Mouse (Mus musculus) CH12.LX (cell line): ENCODE measurements around the gene Robo2. TPM values are rescaled to one million over a fixed set of nuclear protein-coding genes. Genes with fewer than 3 reads are reported as not detected.

Experiments used
- DNase-seq: peaks from one replicate; pipeline ENCODE4 v3.0.0-alpha.2; 2013; ENCODE audit errors: extremely low read depth
- H3K27ac ChIP-seq: 2 replicates; pipeline ENCODE4 v1.5.1; 2012; ENCODE audit warnings: low read depth, mild to moderate bottlenecking, control low read depth, moderate library complexity; ENCODE audit not compliant: insufficient read depth
- H3K27me3 ChIP-seq: replicated peaks from 2 replicates; pipeline ENCODE3; 2012; ENCODE audit warnings: inconsistent platforms
- H3K36me3 ChIP-seq, 2 experiments: replicated peaks in 1 of 2; 2 replicates each; pipeline versions ENCODE3 to v1.6.1; 2012; ENCODE audit warnings: inconsistent platforms in 1 of 2, low read length in 1 of 2, mild to moderate bottlenecking in 1 of 2, mixed read lengths in 1 of 2, moderate library complexity in 1 of 2; ENCODE audit not compliant: control insufficient read depth in 1 of 2, insufficient read depth in 1 of 2
- H3K4me1 ChIP-seq, 2 experiments: 2 replicates each; pipeline ENCODE4 v1.6.1; 2012; ENCODE audit warnings: inconsistent platforms in 1 of 2, moderate library complexity in 1 of 2; ENCODE audit not compliant: insufficient read depth in 2 of 2, control insufficient read depth in 1 of 2
- H3K4me2 ChIP-seq: 2 replicates; pipeline ENCODE4 v1.6.1; 2012; ENCODE audit warnings: low read depth, mild to moderate bottlenecking, control low read depth; ENCODE audit not compliant: poor library complexity, insufficient read depth, severe bottlenecking
- H3K4me3 ChIP-seq, 3 experiments: fragments of 150-350 bp in 1 of 3; sonication (generic) in 1 of 3; replicated peaks in 1 of 3; 2 replicates each; pipeline versions ENCODE3 to v1.5.1; 2011 to 2012; ENCODE audit warnings: low read depth in 2 of 3, low read length in 2 of 3, mild to moderate bottlenecking in 2 of 3, moderate library complexity in 2 of 3, control low read depth in 1 of 3, improper control_type of control experiment in 1 of 3, inconsistent platforms in 1 of 3, mixed read lengths in 1 of 3; ENCODE audit not compliant: poor library complexity in 1 of 3
- H3K79me2 ChIP-seq: replicated peaks from 2 replicates; pipeline ENCODE4 v1.6.1; 2012; ENCODE audit warnings: mild to moderate bottlenecking, moderate library complexity; ENCODE audit not compliant: control insufficient read depth, poor library complexity, insufficient read depth, severe bottlenecking; ENCODE audit errors: extremely low read depth
- H3K9ac ChIP-seq: 2 replicates; pipeline ENCODE4 v1.6.1; 2012; ENCODE audit warnings: low read depth, mild to moderate bottlenecking, control low read depth, moderate library complexity; ENCODE audit not compliant: insufficient read depth
- H3K9me3 ChIP-seq: replicated peaks from 2 replicates; pipeline ENCODE3; 2012; ENCODE audit warnings: low read length, inconsistent platforms, mixed read lengths
- CHD2 ChIP-seq: IDR thresholded peaks from 2 replicates; pipeline ENCODE4 v1.6.1; 2011; ENCODE audit warnings: low read length, improper control_type of control experiment
- ETS1 ChIP-seq: conservative IDR thresholded peaks from 2 replicates; pipeline ENCODE4 v1.6.1; 2012; ENCODE audit warnings: low read depth, mild to moderate bottlenecking, inconsistent platforms, low read length, improper control_type of control experiment, moderate library complexity
- JUN ChIP-seq: IDR thresholded peaks from 2 replicates; pipeline ENCODE4 v1.6.1; 2011; ENCODE audit warnings: low read depth, mild to moderate bottlenecking, low read length, improper control_type of control experiment, moderate library complexity; ENCODE audit not compliant: insufficient read depth
- JUND ChIP-seq: conservative IDR thresholded peaks from 2 replicates; pipeline ENCODE4 v1.6.1; 2011; ENCODE audit warnings: low read depth, low read length, improper control_type of control experiment
- MAFK ChIP-seq: IDR thresholded peaks from 2 replicates; pipeline ENCODE4 v1.6.1; 2011; ENCODE audit warnings: low read length, improper control_type of control experiment; ENCODE audit not compliant: insufficient replicate concordance
- MAX ChIP-seq: IDR thresholded peaks from 2 replicates; pipeline ENCODE4 v1.6.1; 2011; ENCODE audit warnings: low read length, improper control_type of control experiment
- MAZ ChIP-seq: IDR thresholded peaks from 2 replicates; pipeline ENCODE4 v1.6.1; 2012; ENCODE audit warnings: low read depth, mild to moderate bottlenecking, inconsistent platforms, low read length, improper control_type of control experiment, moderate library complexity
- MYC ChIP-seq: IDR thresholded peaks from 2 replicates; pipeline ENCODE4 v1.6.1; 2011; ENCODE audit warnings: low read depth, mild to moderate bottlenecking, improper control_type of control experiment, low read length
- NELFE ChIP-seq: IDR thresholded peaks from 2 replicates; pipeline ENCODE4 v1.6.1; 2011; ENCODE audit warnings: low read depth, low read length, improper control_type of control experiment
- PAX5 ChIP-seq: IDR thresholded peaks from 2 replicates; pipeline ENCODE4 v1.6.1; 2012; ENCODE audit warnings: low read length, inconsistent platforms, mixed read lengths
- RCOR1 ChIP-seq: conservative IDR thresholded peaks from 2 replicates; pipeline ENCODE4 v1.6.1; 2012; ENCODE audit warnings: low read depth, mild to moderate bottlenecking, inconsistent platforms, low read length, improper control_type of control experiment
- SIN3A ChIP-seq: IDR thresholded peaks from 2 replicates; pipeline ENCODE4 v1.6.1; 2012; ENCODE audit warnings: low read length, improper control_type of control experiment, inconsistent platforms
- TCF12 ChIP-seq: IDR thresholded peaks from 2 replicates; pipeline ENCODE4 v1.6.1; 2014; ENCODE audit warnings: low read depth, mild to moderate bottlenecking, inconsistent platforms, low read length, improper control_type of control experiment
- UBTF ChIP-seq: IDR thresholded peaks from 2 replicates; pipeline ENCODE4 v1.6.1; 2012; ENCODE audit warnings: low read depth, mild to moderate bottlenecking, inconsistent platforms, low read length, improper control_type of control experiment, moderate library complexity
- USF2 ChIP-seq: conservative IDR thresholded peaks from 2 replicates; pipeline ENCODE4 v1.6.1; 2011; ENCODE audit warnings: low read depth, low read length, improper control_type of control experiment
- ZC3H11A ChIP-seq: IDR thresholded peaks from 2 replicates; pipeline ENCODE4 v1.6.1; 2012; ENCODE audit warnings: low read depth, mild to moderate bottlenecking, inconsistent platforms, low read length, improper control_type of control experiment
- ZMIZ1 ChIP-seq: IDR thresholded peaks from 2 replicates; pipeline ENCODE4 v1.6.1; 2012; ENCODE audit warnings: low read depth, mild to moderate bottlenecking, inconsistent platforms, low read length, improper control_type of control experiment
- ZNF384 ChIP-seq: IDR thresholded peaks from 2 replicates; pipeline ENCODE4 v1.6.1; 2012; ENCODE audit warnings: low read depth, low read length, improper control_type of control experiment, inconsistent platforms
- dilution Hi-C: fragments of 300-500 bp; cut with MboI; formaldehyde crosslinking; loops from 2 replicates; pipeline ENCODE4 v1.14.3; 2020; ENCODE audit warnings: low sequenced_read_pairs; ENCODE audit not compliant: extremely low pct_unique_long_range_greater_than_20kb, extremely low pct_ligation_motif_present
- in situ Hi-C: fragments of 300-500 bp; cut with MboI; formaldehyde crosslinking; loops from 3 replicates; pipeline ENCODE4 v1.14.3; 2019; ENCODE audit warnings: low sequenced_read_pairs, low pct_ligation_motif_present, low pct_unique_long_range_greater_than_20kb, mixed read lengths
- polyA plus RNA-seq: library from polyadenylated mRNA; unstranded; fragments of >175 nt; gene quantifications from 2 replicates; pipeline ENCODE4 v1.2.1, GENCODE M21; 2012; ENCODE audit warnings: low read depth; ENCODE audit not compliant: insufficient read length
- total RNA-seq, 2 experiments: library from RNA; depleted of rRNA; stranded (reverse); fragments of 300-350 nt in 1 of 2; fragments of >200 nt in 1 of 2; gene quantifications; 2 replicates each; pipeline ENCODE4 v1.2.3; 2012 to 2014

Robo2 gene
- total and polyA plus RNA-seq, 3 experiments = not detected

DNA sequence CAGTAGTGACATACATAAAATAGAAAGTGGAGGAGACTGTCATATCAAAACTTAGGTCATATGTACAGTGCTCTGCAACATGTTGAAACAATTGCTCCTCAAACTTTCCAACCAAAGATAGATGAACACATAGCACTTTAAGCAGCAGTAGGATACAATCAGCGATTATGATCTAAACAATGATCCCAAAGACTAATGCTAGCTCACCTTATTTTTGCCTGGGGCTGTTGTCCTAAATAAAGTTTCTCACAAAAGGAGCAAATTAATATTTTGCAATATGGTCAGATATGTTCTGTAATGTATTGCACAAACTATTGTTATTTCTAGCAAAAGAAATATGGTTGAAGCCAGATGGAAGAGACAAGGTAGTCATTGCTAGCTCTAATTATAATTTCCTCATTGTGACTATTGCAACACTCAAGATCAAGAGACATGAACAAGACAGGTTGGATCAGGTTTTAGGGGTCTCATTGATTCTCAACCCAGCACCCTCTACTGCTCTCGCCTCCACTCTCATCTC is 174.2 kb downstream of the Robo2 start:
- DNase-seq = no peak
- H3K4me3 ChIP-seq = no peak overlapping the region
- no peaks in the 10 kb centered on the region for H3K36me3 ChIP-seq
- no peak overlapping the region for H3K4me2 ChIP-seq
- no peaks in the 10 kb centered on the region for H3K4me1 ChIP-seq
- dilution Hi-C loops (no loop called here), in situ Hi-C loops (no loop called here)
- no peak overlapping the region for H3K27ac ChIP-seq
- peaks cover 56% of the 10 kb centered on the region for H3K9me3 ChIP-seq
- no peaks in the 10 kb centered on the region for H3K79me2 ChIP-seq
- TF ChIP-seq JUND (no peak), USF2 (no peak), ETS1 (no peak), SIN3A (no peak), MAZ (no peak), JUN (no peak), TCF12 (no peak), MAFK (no peak), ZNF384 (no peak), UBTF (no peak), RCOR1 (no peak)
- H3K9ac ChIP-seq = no peak overlapping the region
- no peaks in the 10 kb centered on the region for H3K27me3 ChIP-seq

GRCm38 (mm10) chr16:74234393-74235059 is 177.1 kb downstream of the Robo2 start:
- Histone ChIP-seq H3K9me3 (peaks cover 60% of the 10 kb centered on the region), H3K9ac (no peak overlapping the region), H3K27ac (no peak overlapping the region), H3K79me2 (no peaks in the 10 kb centered on the region), H3K4me3 (no peak overlapping the region), H3K4me2 (no peak overlapping the region), H3K36me3 (no peaks in the 10 kb centered on the region), H3K4me1 (no peaks in the 10 kb centered on the region), H3K27me3 (no peaks in the 10 kb centered on the region)
- DNase-seq = no peak
- TF ChIP-seq TCF12 (no peak), ETS1 (no peak), UBTF (no peak)
- dilution Hi-C loops = no loop called here
- in situ Hi-C loops = no loop called here

- in situ Hi-C loops = no loop called here
- no peak for TF ChIP-seq ZC3H11A
- no peak for TF ChIP-seq MAFK
- TF ChIP-seq PAX5 = no peak
- no peak for TF ChIP-seq NELFE
- TF ChIP-seq MAX = no peak
- TF ChIP-seq ETS1 = no peak
- no peak for TF ChIP-seq JUN
- TF ChIP-seq MYC = no peak
- no peak for TF ChIP-seq CHD2
- TF ChIP-seq ZMIZ1 = no peak
Observed at GRCm38 (mm10) chr16:74233596-74233995, 178.0 kb downstream of the Robo2 start.

More at GRCm38 (mm10) chr16:74233596-74233995, 178.0 kb downstream of the Robo2 start:
- no peak overlapping the region for H3K4me2 ChIP-seq
- H3K27me3 ChIP-seq = no peaks in the 10 kb centered on the region
- no peaks in the 10 kb centered on the region for H3K79me2 ChIP-seq
- no peaks in the 10 kb centered on the region for H3K36me3 ChIP-seq
- DNase-seq = no peak
- no peak overlapping the region for H3K4me3 ChIP-seq
- H3K4me1 ChIP-seq = no peaks in the 10 kb centered on the region
- no peak overlapping the region for H3K27ac ChIP-seq
- H3K9me3 ChIP-seq = peaks cover 55% of the 10 kb centered on the region
- dilution Hi-C loops = no loop called here
- H3K9ac ChIP-seq = no peak overlapping the region
